Mouse (Mus musculus) adrenal gland, adult 8-10 months (tissue): ENCODE results near the gene Spata4. TPM values are rescaled to one million over a fixed set of nuclear protein-coding genes. Genes with fewer than 3 reads are reported as not detected.
A peak's percentile ranks its signal among the peaks of the same experiment; 100 is the strongest.
"Not testable (repeated sequence)": the region's sequence is repeated elsewhere in the genome, so short reads cannot be mapped to it uniquely, and the experiment has no call there.

Experiments used
- DNase-seq: peaks from one replicate; pipeline ENCODE4 v3.0.0; 2022
- total RNA-seq, 4 experiments: library from RNA; stranded (reverse); gene quantifications; 2 replicates each; pipeline ENCODE4 v1.2.4; 2022

Spata4 gene
- total RNA-seq: under 1 TPM; 0.38 to 0.70 (median 0.60) TPM

GRCm38 (mm10) chr8:54600671-54601251 lies at the start of gene Spata4:
Gene Spata4, plus strand, starts transcription at chr8:54600781.
- peak; percentile 53 for DNase-seq

GRCm38 (mm10) chr8:54554921-54555320 lies 45.7 kb upstream of the Spata4 start:
- no peak for DNase-seq

GRCm38 (mm10) chr8:54562137-54562536 lies 38.4 kb upstream of the Spata4 start:
- no peak for DNase-seq

GRCm38 (mm10) chr8:54565181-54565580 lies 35.4 kb upstream of the Spata4 start:
- no peak for DNase-seq

- no peak for DNase-seq
These were observed 34.8 kb upstream of the Spata4 start for GRCm38 (mm10) chr8:54565603-54566260.

- no peak for DNase-seq
These were observed 33.4 kb upstream of the Spata4 start for GRCm38 (mm10) chr8:54567168-54567567.

- no peak for DNase-seq
These were observed 29.7 kb upstream of the Spata4 start for GRCm38 (mm10) chr8:54570618-54571609.

GRCm38 (mm10) chr8:54581436-54581835 lies 19.1 kb upstream of the Spata4 start:
- DNase-seq: no peak

GRCm38 (mm10) chr8:54582886-54583285 lies 17.7 kb upstream of the Spata4 start:
- no peak for DNase-seq

- DNase-seq: no peak
These were observed 5.9 kb upstream of the Spata4 start for GRCm38 (mm10) chr8:54594634-54595033.

GRCm38 (mm10) chr8:54596051-54596450 lies 4.5 kb upstream of the Spata4 start:
- no peak for DNase-seq

GRCm38 (mm10) chr8:54596940-54597339 lies 3.6 kb upstream of the Spata4 start:
- DNase-seq: no peak

GRCm38 (mm10) chr8:54597386-54597785 lies 3.2 kb upstream of the Spata4 start:
- DNase-seq: no peak

- no peak for DNase-seq
These were observed 2.9 kb downstream of the Spata4 start for GRCm38 (mm10) chr8:54603440-54603839.

GRCm38 (mm10) chr8:54609336-54609735 lies 8.8 kb downstream of the Spata4 start:
- no peak for DNase-seq

GRCm38 (mm10) chr8:54610238-54610637 lies 9.7 kb downstream of the Spata4 start:
- peak; percentile 69 for DNase-seq

GRCm38 (mm10) chr8:54616710-54617109 lies 16.1 kb downstream of the Spata4 start:
- not testable (repeated sequence) for DNase-seq

GRCm38 (mm10) chr8:54638634-54639033 lies 38.1 kb downstream of the Spata4 start:
- no peak for DNase-seq

Other genes starting within 250 kb of the Spata4 start
- gene Asb5, start 71.2 kb upstream of the Spata4 start, total RNA-seq: under 1 TPM in 3 of 4 experiments, not detected in 1; 0.35 to 0.91 (median 0.48) TPM
- 10 to 100 TPM; 48.9 to 61.3 (median 52.3) TPM for gene Spcs3, start 70.8 kb upstream of the Spata4 start, total RNA-seq